Mouse (Mus musculus): ENCODE data around the gene Zdbf2.

DNA sequence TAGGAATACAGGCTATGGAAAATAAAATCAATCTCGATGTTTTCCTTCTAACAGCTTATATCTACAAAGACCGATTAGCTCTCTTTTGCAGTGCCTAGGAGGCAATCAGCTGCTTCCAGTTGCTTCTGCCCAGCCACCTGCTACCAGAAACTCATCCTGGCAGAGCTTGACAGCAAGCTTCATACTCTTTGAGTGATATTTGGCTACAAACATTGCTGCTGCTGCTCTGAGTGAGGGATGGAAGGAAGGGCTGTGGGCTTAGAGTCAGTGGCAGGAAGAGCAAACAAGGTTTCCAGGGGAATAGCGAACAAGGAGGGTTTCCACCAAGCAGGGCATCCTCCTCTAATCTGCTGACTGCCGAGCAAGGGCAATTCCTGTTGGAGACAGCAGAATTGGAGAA lies 7.6 kb upstream of the Zdbf2 start:
- TF ChIP-seq CTCF (IDR thresholded peaks at IDR 0.05; ENCODE audit: low read depth) (no peak), EP300 (IDR thresholded peaks at IDR 0.05; ENCODE audit: low read depth) (no peak)
